Mouse (Mus musculus): ENCODE measurements at regions not wholly inside any gene's neighbourhood (a gene's known extent, or its start where the extent isn't known, plus 50 kb on each side); places are given as distances from the start of the nearest gene placed in this dataset.

- no peaks in the 10 kb centered on the region for H3K27me3 ChIP-seq
- no peaks in the 10 kb centered on the region for H3K4me1 ChIP-seq (replicated peaks)
- no peak overlapping the region for H3K27ac ChIP-seq (replicated peaks)
- no peaks in the 10 kb centered on the region for H3K9me3 ChIP-seq
- WGBS: 80% methylated on average over 2 of the region's 2 CpGs
- H3K9ac ChIP-seq: no peak overlapping the region
- H3K4me3 ChIP-seq: no peak overlapping the region
- H3K36me3 ChIP-seq: no peaks in the 10 kb centered on the region
- ATAC-seq (ENCODE audit: low FRiP score, low read depth): no peak
- no peak overlapping the region for H3K4me2 ChIP-seq
Observed at GRCm38 (mm10) chr13:31107434-31107833, 133.4 kb downstream of the Gm5447 start.

- Histone ChIP-seq H3K4me2 (no peak overlapping the region), H3K9me3 (no peaks in the 10 kb centered on the region), H3K4me3 (no peak overlapping the region), H3K9ac (no peak overlapping the region), H3K36me3 (no peaks in the 10 kb centered on the region), H3K27me3 (no peaks in the 10 kb centered on the region), H3K4me1 (replicated peaks) (no peaks in the 10 kb centered on the region), H3K27ac (replicated peaks) (no peak overlapping the region)
- no peak for ATAC-seq (ENCODE audit: low FRiP score, low read depth)
- 90% methylated on average over 2 of the region's 2 CpGs for WGBS
Observed at GRCm38 (mm10) chr13:31109231-31109630, 135.2 kb downstream of the Gm5447 start.

GRCm38 (mm10) chr13:31122689-31123088 is 148.7 kb downstream of the Gm5447 start:
- Histone ChIP-seq H3K27ac (replicated peaks) (no peak overlapping the region), H3K36me3 (no peaks in the 10 kb centered on the region), H3K27me3 (no peaks in the 10 kb centered on the region), H3K4me1 (replicated peaks) (no peaks in the 10 kb centered on the region), H3K9me3 (no peaks in the 10 kb centered on the region), H3K9ac (no peak overlapping the region), H3K4me2 (no peak overlapping the region), H3K4me3 (no peak overlapping the region)
- WGBS: 72% methylated on average over 2 of the region's 2 CpGs
- ATAC-seq (ENCODE audit: low FRiP score, low read depth): no peak

GRCm38 (mm10) chr13:31124547-31125216 is 150.7 kb downstream of the Gm5447 start:
- Histone ChIP-seq H3K4me3 (no peak overlapping the region), H3K9ac (no peak overlapping the region), H3K27me3 (no peaks in the 10 kb centered on the region), H3K27ac (replicated peaks) (no peak overlapping the region), H3K4me1 (replicated peaks) (no peaks in the 10 kb centered on the region), H3K9me3 (no peaks in the 10 kb centered on the region), H3K36me3 (no peaks in the 10 kb centered on the region), H3K4me2 (no peak overlapping the region)
- 90% methylated on average over 4 of the region's 4 CpGs for WGBS
- ATAC-seq (ENCODE audit: low FRiP score, low read depth): no peak

GRCm38 (mm10) chr13:31132501-31132900 is 158.5 kb downstream of the Gm5447 start:
- Histone ChIP-seq H3K27me3 (no peaks in the 10 kb centered on the region), H3K4me1 (replicated peaks) (no peaks in the 10 kb centered on the region), H3K27ac (replicated peaks) (no peak overlapping the region), H3K9me3 (no peaks in the 10 kb centered on the region), H3K9ac (no peak overlapping the region), H3K36me3 (no peaks in the 10 kb centered on the region), H3K4me3 (no peak overlapping the region), H3K4me2 (no peak overlapping the region)
- 91% methylated on average over 5 of the region's 5 CpGs for WGBS
- no peak for ATAC-seq (ENCODE audit: low FRiP score, low read depth)

GRCm38 (mm10) chr13:31139686-31140085 is 165.7 kb downstream of the Gm5447 start:
- H3K9ac ChIP-seq: no peak overlapping the region
- H3K4me2 ChIP-seq: no peak overlapping the region
- no peaks in the 10 kb centered on the region for H3K4me1 ChIP-seq (replicated peaks)
- H3K4me3 ChIP-seq: no peak overlapping the region
- 91% methylated on average over 3 of the region's 3 CpGs for WGBS
- ATAC-seq (ENCODE audit: low FRiP score, low read depth): no peak
- no peak overlapping the region for H3K27ac ChIP-seq (replicated peaks)
- no peaks in the 10 kb centered on the region for H3K27me3 ChIP-seq
- H3K9me3 ChIP-seq: no peaks in the 10 kb centered on the region
- no peaks in the 10 kb centered on the region for H3K36me3 ChIP-seq

GRCm38 (mm10) chr13:31147323-31147722 is 173.3 kb downstream of the Gm5447 start:
- Histone ChIP-seq H3K9me3 (no peaks in the 10 kb centered on the region), H3K9ac (no peak overlapping the region), H3K27me3 (no peaks in the 10 kb centered on the region), H3K4me2 (no peak overlapping the region), H3K36me3 (no peaks in the 10 kb centered on the region), H3K4me1 (replicated peaks) (no peaks in the 10 kb centered on the region), H3K4me3 (no peak overlapping the region), H3K27ac (replicated peaks) (no peak overlapping the region)
- no peak for ATAC-seq (ENCODE audit: low FRiP score, low read depth)
- 70% methylated on average over 1 of the region's 1 CpGs for WGBS

- Histone ChIP-seq H3K4me3 (no peak overlapping the region), H3K36me3 (no peaks in the 10 kb centered on the region), H3K4me1 (replicated peaks) (no peaks in the 10 kb centered on the region), H3K27me3 (no peaks in the 10 kb centered on the region), H3K9ac (no peak overlapping the region), H3K4me2 (no peak overlapping the region), H3K27ac (replicated peaks) (no peak overlapping the region), H3K9me3 (no peaks in the 10 kb centered on the region)
- no peak for ATAC-seq (ENCODE audit: low FRiP score, low read depth)
- 74% methylated on average over 3 of the region's 3 CpGs for WGBS
Observed at GRCm38 (mm10) chr13:31154066-31154465, 180.1 kb downstream of the Gm5447 start.

- Histone ChIP-seq H3K36me3 (no peaks in the 10 kb centered on the region), H3K4me2 (no peak overlapping the region), H3K4me3 (no peak overlapping the region), H3K27me3 (no peaks in the 10 kb centered on the region), H3K4me1 (replicated peaks) (no peaks in the 10 kb centered on the region), H3K9me3 (no peaks in the 10 kb centered on the region), H3K9ac (no peak overlapping the region), H3K27ac (replicated peaks) (no peak overlapping the region)
- WGBS: 75% methylated on average over 6 of the region's 6 CpGs
- ATAC-seq (ENCODE audit: low FRiP score, low read depth): no peak
Observed at GRCm38 (mm10) chr13:31163878-31164495, 190.0 kb downstream of the Gm5447 start.

GRCm38 (mm10) chr13:31166286-31166685 is 192.3 kb downstream of the Gm5447 start:
- H3K36me3 ChIP-seq: no peaks in the 10 kb centered on the region
- no peak overlapping the region for H3K9ac ChIP-seq
- no peaks in the 10 kb centered on the region for H3K9me3 ChIP-seq
- H3K4me1 ChIP-seq (replicated peaks): no peaks in the 10 kb centered on the region
- no peak overlapping the region for H3K4me2 ChIP-seq
- no peaks in the 10 kb centered on the region for H3K27me3 ChIP-seq
- no peak overlapping the region for H3K27ac ChIP-seq (replicated peaks)
- H3K4me3 ChIP-seq: no peak overlapping the region
- no peak for ATAC-seq (ENCODE audit: low FRiP score, low read depth)
- 65% methylated on average over 5 of the region's 5 CpGs for WGBS

- no peaks in the 10 kb centered on the region for H3K9me3 ChIP-seq
- H3K4me2 ChIP-seq: no peak overlapping the region
- no peak for ATAC-seq (ENCODE audit: low FRiP score, low read depth)
- H3K36me3 ChIP-seq: no peaks in the 10 kb centered on the region
- no peak overlapping the region for H3K4me3 ChIP-seq
- H3K27me3 ChIP-seq: no peaks in the 10 kb centered on the region
- 90% methylated on average over 2 of the region's 2 CpGs for WGBS
- no peak overlapping the region for H3K9ac ChIP-seq
- no peak overlapping the region for H3K27ac ChIP-seq (replicated peaks)
- no peaks in the 10 kb centered on the region for H3K4me1 ChIP-seq (replicated peaks)
Observed at GRCm38 (mm10) chr13:31168854-31169253, 194.8 kb downstream of the Gm5447 start.

GRCm38 (mm10) chr13:31171751-31172150 is 197.7 kb downstream of the Gm5447 start:
- 71% methylated on average over 2 of the region's 2 CpGs for WGBS
- no peak for ATAC-seq (ENCODE audit: low FRiP score, low read depth)
- Histone ChIP-seq H3K27ac (replicated peaks) (no peak overlapping the region), H3K4me2 (no peak overlapping the region), H3K9ac (no peak overlapping the region), H3K4me1 (replicated peaks) (no peaks in the 10 kb centered on the region), H3K9me3 (no peaks in the 10 kb centered on the region), H3K36me3 (no peaks in the 10 kb centered on the region), H3K27me3 (no peaks in the 10 kb centered on the region), H3K4me3 (no peak overlapping the region)

- no peaks in the 10 kb centered on the region for H3K9me3 ChIP-seq
- no peak overlapping the region for H3K9ac ChIP-seq
- no peaks in the 10 kb centered on the region for H3K4me1 ChIP-seq (replicated peaks)
- ATAC-seq (ENCODE audit: low FRiP score, low read depth): no peak
- H3K27ac ChIP-seq (replicated peaks): no peak overlapping the region
- no peak overlapping the region for H3K4me2 ChIP-seq
- H3K36me3 ChIP-seq: no peaks in the 10 kb centered on the region
- WGBS: 95% methylated on average over 5 of the region's 5 CpGs
- no peak overlapping the region for H3K4me3 ChIP-seq
- no peaks in the 10 kb centered on the region for H3K27me3 ChIP-seq
Observed at GRCm38 (mm10) chr13:31172580-31172979, 198.6 kb downstream of the Gm5447 start.
